Mouse (Mus musculus): Measurements from ENCODE around the gene Eddm3b. TPM values are rescaled to one million over a fixed set of nuclear protein-coding genes. Genes with fewer than 3 reads are reported as not detected.
"Not testable (repeated sequence)": the region's sequence is repeated elsewhere in the genome, so short reads cannot be mapped to it uniquely, and the experiment has no call there.

Eddm3b gene
- total RNA-seq, 1 experiment from 2014 or later: not detected

- no peak for DNase-seq
Measured at GRCm38 (mm10) chr14:51144451-51144850, 30.2 kb downstream of the Eddm3b start.

DNA sequence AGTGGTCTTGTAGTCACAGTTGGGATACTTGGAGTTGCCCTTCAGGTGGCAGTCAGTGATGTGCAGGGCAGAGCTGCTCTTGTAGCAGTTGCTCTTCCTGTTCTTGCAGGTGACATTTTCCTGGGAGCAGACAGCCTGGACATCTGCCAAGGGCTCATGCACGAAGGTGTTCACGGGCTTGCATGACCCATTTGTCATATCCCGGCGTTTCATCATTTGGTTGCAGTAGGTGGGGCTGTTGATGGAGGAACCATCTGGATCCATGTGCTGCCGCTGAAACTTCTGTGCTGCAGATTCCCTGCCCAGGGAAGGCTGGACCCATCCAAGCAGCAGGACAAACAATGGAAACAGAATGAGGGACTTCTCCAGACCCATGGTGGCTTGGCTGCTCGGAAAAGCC, 31.3 kb downstream of the Eddm3b start:
- no peak for DNase-seq

DNA sequence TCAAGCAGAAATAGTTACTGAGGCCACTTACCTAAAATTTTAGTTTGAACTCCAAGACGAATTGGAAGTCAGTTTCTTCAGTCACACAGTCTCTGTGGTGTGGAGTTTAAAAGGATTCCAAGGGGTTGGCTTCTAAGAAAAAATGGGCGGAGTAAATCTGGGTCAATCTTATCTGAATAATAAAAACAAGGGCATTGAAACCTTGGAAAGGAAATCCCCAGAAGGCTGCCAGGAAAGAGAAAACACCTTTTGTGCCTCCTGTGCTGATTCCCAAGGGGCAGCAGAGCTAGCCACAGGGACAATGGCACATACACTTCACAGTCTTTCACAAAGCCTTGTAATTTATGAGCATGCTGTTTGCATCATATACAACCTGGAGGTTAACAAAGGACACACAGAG, 32.5 kb downstream of the Eddm3b start, which contains the start of gene Rnase1:
Gene Rnase1 (minus strand): TSS at position 101 of the 400 bp plus-strand sequence.
- DNase-seq: no peak

- no peak for DNase-seq
Measured at GRCm38 (mm10) chr14:51148006-51148405, 33.8 kb downstream of the Eddm3b start.

DNA sequence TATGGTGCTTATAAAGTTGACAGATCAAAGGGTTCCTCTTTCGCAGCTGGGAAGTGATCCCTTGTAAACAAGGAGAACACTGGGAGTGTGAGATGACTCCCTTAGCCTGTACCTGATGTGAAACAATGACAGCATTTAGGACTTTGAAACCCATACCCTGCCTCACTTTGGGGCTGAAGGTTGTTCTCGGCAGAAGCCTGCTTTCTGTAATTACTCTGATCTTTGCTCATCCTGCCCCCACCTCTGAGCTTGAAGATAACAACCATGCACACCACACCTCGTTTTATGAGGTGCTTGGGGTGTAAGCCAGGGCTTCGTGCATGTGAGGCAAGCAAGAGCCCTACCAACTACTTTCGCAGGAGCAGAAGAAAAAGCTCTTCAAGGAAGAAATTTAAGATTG, 34.9 kb downstream of the Eddm3b start:
- no peak for DNase-seq

- DNase-seq: no peak
Measured at GRCm38 (mm10) chr14:51150206-51150831, 36.1 kb downstream of the Eddm3b start.

- DNase-seq: no peak
Measured at GRCm38 (mm10) chr14:51152249-51152870, 38.1 kb downstream of the Eddm3b start.

DNA sequence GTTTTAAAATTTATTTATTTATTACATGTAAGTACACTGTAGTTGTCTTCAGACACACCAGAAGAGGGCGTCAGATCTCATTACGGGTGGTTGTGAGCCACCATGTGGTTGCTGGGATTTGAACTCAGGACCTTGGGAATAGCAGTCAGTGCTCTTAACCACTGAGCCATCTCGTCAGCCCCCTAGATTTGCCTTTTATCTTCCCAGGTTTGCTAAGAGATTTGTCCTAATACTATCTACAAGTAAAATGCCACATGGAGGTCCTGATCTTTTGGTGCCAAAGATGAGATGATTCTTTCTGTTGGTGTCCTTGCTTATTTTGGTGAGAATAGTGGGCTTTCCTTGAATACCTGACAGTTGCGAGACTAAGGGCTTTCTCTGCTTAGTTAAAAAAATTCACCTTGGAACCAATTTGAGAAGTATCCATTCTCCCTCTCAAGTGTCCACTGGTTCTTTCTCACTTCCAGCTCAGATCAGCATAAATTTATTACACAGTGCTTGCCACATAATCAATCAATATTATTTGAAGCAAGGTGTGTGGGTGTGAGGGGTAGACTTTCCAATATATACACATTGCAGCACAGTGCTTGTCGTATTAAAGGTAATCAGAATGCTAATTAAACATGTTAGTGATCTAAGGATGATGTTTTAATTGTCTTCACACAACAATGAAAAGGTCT, 42.0 kb downstream of the Eddm3b start:
- no peak for DNase-seq

DNA sequence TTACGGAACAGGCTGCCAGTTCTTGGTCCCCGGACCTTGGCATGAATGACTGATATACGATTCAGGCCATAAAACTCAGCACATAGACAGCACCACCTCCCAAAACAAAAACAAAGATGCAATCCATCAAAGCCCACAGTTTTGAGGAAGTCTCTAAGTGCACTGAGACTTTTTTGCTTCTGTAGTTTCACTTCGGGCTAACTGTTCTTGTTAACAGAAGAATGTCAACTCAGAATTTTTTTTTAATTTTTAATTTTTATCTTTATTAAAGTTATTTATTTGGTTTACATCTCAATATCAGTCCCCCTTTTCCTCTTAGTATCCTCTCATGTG, 42.5 kb downstream of the Eddm3b start:
- DNase-seq: no peak

GRCm38 (mm10) chr14:51157072-51157471, 42.8 kb downstream of the Eddm3b start:
- DNase-seq: no peak

- DNase-seq: not testable (repeated sequence)
Measured at GRCm38 (mm10) chr14:51161976-51162375, 47.8 kb downstream of the Eddm3b start, which contains the start of gene Rnase2b. TSS of gene Rnase2b (plus strand) at chr14:51162260.

GRCm38 (mm10) chr14:51163323-51163722, 49.1 kb downstream of the Eddm3b start:
- not testable (repeated sequence) for DNase-seq

- no peak for DNase-seq
Measured at GRCm38 (mm10) chr14:51165435-51165834, 51.2 kb downstream of the Eddm3b start.

GRCm38 (mm10) chr14:51166068-51166467, 51.8 kb downstream of the Eddm3b start:
- DNase-seq: no peak

Other genes with a start within 250 kb of the Eddm3b start
- gene Tep1, start 243.9 kb upstream of the Eddm3b start, total RNA-seq (2021): 27.1 and 28.2 TPM in 2 replicates
- 0.62 and 2.2 TPM in 2 replicates for gene Klhl33, start 216.9 kb upstream of the Eddm3b start, total RNA-seq (2021)
- gene Osgep, start 189.5 kb upstream of the Eddm3b start, total RNA-seq (2021): 50.2 and 57.2 TPM in 2 replicates
- 81.3 and 86.8 TPM in 2 replicates for gene Apex1, start 189.5 kb upstream of the Eddm3b start, total RNA-seq (2021)
- 75.5 and 78.7 TPM in 2 replicates for gene Pip4p1, start 183.6 kb upstream of the Eddm3b start, total RNA-seq (2021)
- 47.6 and 55.1 TPM in 2 replicates for gene Pnp, start 183.3 kb upstream of the Eddm3b start, total RNA-seq (2021)
- gene Gm49342, start 169.9 kb upstream of the Eddm3b start, total RNA-seq (2021): 23.0 and 43.4 TPM in 2 replicates
- gene Pnp2, start 158.4 kb upstream of the Eddm3b start, total RNA-seq (2021): 3.6 and 4.1 TPM in 2 replicates
- gene Rnase10, start 106.7 kb upstream of the Eddm3b start, total RNA-seq (2021): 0.55 TPM in 1 of 2 replicates, not detected in the other
- not detected in 2 replicates for gene Rnase9, start 72.6 kb upstream of the Eddm3b start, total RNA-seq (2021)
- not detected in 2 replicates for gene Rnase11, start 64.3 kb upstream of the Eddm3b start, total RNA-seq (2021)
- gene Rnase12, start 56.8 kb upstream of the Eddm3b start, total RNA-seq (2021): not detected in 2 replicates
- gene Olfr750, start 40.0 kb upstream of the Eddm3b start, total RNA-seq (2021): not detected in 2 replicates
- 28.7 TPM in 2 replicates for gene Rnase4, start 23.3 kb upstream of the Eddm3b start, total RNA-seq (2021)
- gene Ang, start 23.3 kb upstream of the Eddm3b start, total RNA-seq (2021): 3.3 and 4.4 TPM in 2 replicates
- 0.94 TPM in 1 of 2 replicates, not detected in the other for gene Rnase6, start 9.5 kb downstream of the Eddm3b start, total RNA-seq (2021)
- not detected in 2 replicates for gene Rnase1, start 32.4 kb downstream of the Eddm3b start, total RNA-seq (2021)
- not detected in 2 replicates for gene Rnase2b, start 47.8 kb downstream of the Eddm3b start, total RNA-seq (2021)
- not detected in 2 replicates for gene Ang2, start 84.7 kb downstream of the Eddm3b start, total RNA-seq (2021)
- not detected in 2 replicates for gene Ear14, start 89.0 kb downstream of the Eddm3b start, total RNA-seq (2021)
- 0.97 TPM in 1 of 2 replicates, not detected in the other for gene Rnase2a, start 141.7 kb downstream of the Eddm3b start, total RNA-seq (2021)
- not detected in 2 replicates for gene Gm7247, start 247.3 kb downstream of the Eddm3b start, total RNA-seq (2021)

All from adrenal gland, postnatal 25 days (tissue).